Mouse (Mus musculus) WW6 (cell line): ENCODE results near the gene Oscar.
"Not testable (repeated sequence)": the region's sequence is repeated elsewhere in the genome, so short reads cannot be mapped to it uniquely, and the experiment has no call there.

Experiments used
- DNase-seq: peaks from one replicate; pipeline ENCODE4 v3.0.0-alpha.2; 2013; ENCODE audit warnings: low read depth, low spot score

Gene Oscar

GRCm38 (mm10) chr7:3610437-3610836 lies 5.5 kb downstream of the Oscar start:
- no peak for DNase-seq

- DNase-seq = no peak
Observed at GRCm38 (mm10) chr7:3609082-3609481, 6.9 kb downstream of the Oscar start.

GRCm38 (mm10) chr7:3608668-3609067 lies 7.3 kb downstream of the Oscar start:
- DNase-seq = no peak

- no peak for DNase-seq
Observed at GRCm38 (mm10) chr7:3607391-3607790, 8.6 kb downstream of the Oscar start.

- peak; percentile 67 for DNase-seq
Observed at GRCm38 (mm10) chr7:3606798-3607197, 9.2 kb downstream of the Oscar start.

GRCm38 (mm10) chr7:3601119-3601518 lies 14.8 kb downstream of the Oscar start:
- DNase-seq = peak; percentile 67

GRCm38 (mm10) chr7:3597755-3598154 lies 18.2 kb downstream of the Oscar start:
- not testable (repeated sequence) for DNase-seq

- no peak for DNase-seq
Observed at GRCm38 (mm10) chr7:3595146-3595545, 20.8 kb downstream of the Oscar start.

GRCm38 (mm10) chr7:3594686-3595085 lies 21.3 kb downstream of the Oscar start:
- no peak for DNase-seq

- no peak for DNase-seq
Observed at GRCm38 (mm10) chr7:3593855-3594254, 22.1 kb downstream of the Oscar start.

- DNase-seq = no peak
Observed at GRCm38 (mm10) chr7:3591534-3591933, 24.4 kb downstream of the Oscar start.

GRCm38 (mm10) chr7:3590550-3590949 lies 25.4 kb downstream of the Oscar start:
- no peak for DNase-seq

GRCm38 (mm10) chr7:3587292-3587691 lies 28.7 kb downstream of the Oscar start:
- DNase-seq = no peak

GRCm38 (mm10) chr7:3586255-3586654 lies 29.7 kb downstream of the Oscar start:
- DNase-seq = no peak

- DNase-seq = no peak
Observed at GRCm38 (mm10) chr7:3585763-3586162, 30.2 kb downstream of the Oscar start.

GRCm38 (mm10) chr7:3580029-3580428 lies 35.9 kb downstream of the Oscar start:
- no peak for DNase-seq

- DNase-seq = no peak
Observed at GRCm38 (mm10) chr7:3578952-3579546, 36.9 kb downstream of the Oscar start.

- DNase-seq = no peak
Observed at GRCm38 (mm10) chr7:3578196-3578595, 37.8 kb downstream of the Oscar start.

GRCm38 (mm10) chr7:3576354-3577124 lies 39.4 kb downstream of the Oscar start:
- no peak for DNase-seq

- DNase-seq = no peak
Observed at GRCm38 (mm10) chr7:3574216-3574615, 41.7 kb downstream of the Oscar start.

- no peak for DNase-seq
Observed at GRCm38 (mm10) chr7:3571847-3572246, 44.1 kb downstream of the Oscar start.

GRCm38 (mm10) chr7:3570580-3570979 lies 45.4 kb downstream of the Oscar start:
- not testable (repeated sequence) for DNase-seq

- DNase-seq = no peak
Observed at GRCm38 (mm10) chr7:3569725-3570124, 46.2 kb downstream of the Oscar start.
